Mouse (Mus musculus): ENCODE measurements at regions not wholly inside any gene's neighbourhood (a gene's known extent, or its start where the extent isn't known, plus 50 kb on each side); places are given as distances from the start of the nearest gene placed in this dataset.

GRCm38 (mm10) chr11:19468373-19468772, 449.6 kb upstream of the Meis1 start:
- no peak for DNase-seq (ENCODE audit: inconsistent ontology term)

DNA sequence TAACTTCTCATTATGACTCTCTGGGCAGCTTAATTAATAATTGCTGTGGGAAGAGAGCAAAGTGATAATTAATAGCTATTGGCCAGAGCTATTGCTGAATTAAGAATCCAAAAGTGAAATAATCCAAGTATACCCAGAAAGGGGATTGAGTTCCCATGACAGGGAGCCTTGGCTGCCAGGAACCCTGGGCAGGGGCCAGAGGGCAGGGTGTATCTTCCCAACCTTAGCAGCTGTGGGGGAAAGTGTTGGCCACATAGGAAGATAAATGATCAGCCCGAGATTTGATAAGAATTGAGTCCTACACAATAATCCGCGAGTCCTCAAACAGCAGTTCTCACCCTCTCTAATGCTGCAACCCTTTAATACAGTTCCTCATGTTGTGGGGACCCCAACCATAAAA, 450.0 kb upstream of the Meis1 start:
- no peak for DNase-seq (ENCODE audit: inconsistent ontology term)

- peak; percentile 12 for DNase-seq (ENCODE audit: inconsistent ontology term)
Measured at GRCm38 (mm10) chr11:19470648-19471341, 452.0 kb upstream of the Meis1 start.

DNA sequence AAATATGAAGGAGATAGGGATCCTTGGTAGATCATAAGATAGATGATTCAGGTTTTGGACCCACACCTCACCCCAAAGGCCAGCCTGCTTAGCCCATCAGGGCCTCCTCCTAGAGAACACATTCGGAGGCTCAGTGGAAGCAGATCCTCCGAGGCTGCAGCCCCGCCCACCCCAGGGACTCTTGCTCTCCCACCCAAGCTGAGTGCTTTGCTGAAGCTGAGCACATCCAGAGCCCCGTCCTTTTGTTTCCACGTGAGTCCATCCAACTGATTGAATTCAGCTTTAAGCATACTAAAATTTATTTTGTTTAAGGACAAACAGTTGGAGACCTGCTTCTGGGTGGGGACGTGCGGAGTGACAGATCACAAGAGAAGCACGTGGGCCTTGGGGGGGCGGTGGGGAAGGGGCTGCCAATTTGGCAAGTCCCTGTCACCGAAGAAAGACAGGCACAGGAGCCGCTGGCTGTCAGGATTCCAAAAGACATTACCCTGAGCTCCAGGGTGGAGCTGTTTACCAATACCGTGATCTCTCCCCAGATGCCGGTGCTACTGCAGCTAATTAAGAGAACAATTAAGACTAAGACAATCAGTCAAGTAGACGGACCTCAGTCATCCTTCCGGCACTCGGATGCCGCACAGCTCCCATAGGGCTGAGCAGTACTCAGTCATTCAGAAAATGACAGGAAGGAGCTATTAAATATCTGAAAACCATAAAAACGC, 448.9 kb upstream of the Spred2 start:
- DNase-seq (ENCODE audit: inconsistent ontology term) = no peak

- no peak for DNase-seq (ENCODE audit: inconsistent ontology term)
Measured at GRCm38 (mm10) chr11:19493089-19493756, 431.0 kb upstream of the Spred2 start.

GRCm38 (mm10) chr11:19521721-19522120, 402.5 kb upstream of the Spred2 start:
- no peak for DNase-seq (ENCODE audit: inconsistent ontology term)

GRCm38 (mm10) chr11:19523853-19524487, 400.2 kb upstream of the Spred2 start:
- no peak for DNase-seq (ENCODE audit: inconsistent ontology term)

DNA sequence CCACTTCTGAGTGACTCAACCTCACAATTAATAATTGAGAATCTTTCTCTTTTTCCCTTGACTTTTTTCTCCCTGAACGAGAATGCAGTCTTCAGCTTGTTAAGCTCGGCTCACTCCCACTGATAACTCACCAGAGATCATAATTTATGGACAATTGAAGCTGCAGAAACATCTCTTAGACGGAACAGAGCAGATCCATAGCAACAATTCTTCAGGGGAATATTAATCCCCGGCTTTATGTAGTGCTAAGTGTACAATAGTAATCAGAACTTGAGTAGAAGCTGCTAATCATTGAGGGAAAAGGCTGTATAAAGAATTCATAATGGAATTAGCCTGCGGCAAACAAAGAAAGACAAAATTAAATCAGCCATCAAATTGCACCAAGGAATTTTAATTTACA, 395.0 kb upstream of the Spred2 start:
- DNase-seq (ENCODE audit: inconsistent ontology term) = peak; percentile 25

GRCm38 (mm10) chr11:19530652-19531051, 393.5 kb upstream of the Spred2 start:
- DNase-seq (ENCODE audit: inconsistent ontology term) = peak; percentile 48

DNA sequence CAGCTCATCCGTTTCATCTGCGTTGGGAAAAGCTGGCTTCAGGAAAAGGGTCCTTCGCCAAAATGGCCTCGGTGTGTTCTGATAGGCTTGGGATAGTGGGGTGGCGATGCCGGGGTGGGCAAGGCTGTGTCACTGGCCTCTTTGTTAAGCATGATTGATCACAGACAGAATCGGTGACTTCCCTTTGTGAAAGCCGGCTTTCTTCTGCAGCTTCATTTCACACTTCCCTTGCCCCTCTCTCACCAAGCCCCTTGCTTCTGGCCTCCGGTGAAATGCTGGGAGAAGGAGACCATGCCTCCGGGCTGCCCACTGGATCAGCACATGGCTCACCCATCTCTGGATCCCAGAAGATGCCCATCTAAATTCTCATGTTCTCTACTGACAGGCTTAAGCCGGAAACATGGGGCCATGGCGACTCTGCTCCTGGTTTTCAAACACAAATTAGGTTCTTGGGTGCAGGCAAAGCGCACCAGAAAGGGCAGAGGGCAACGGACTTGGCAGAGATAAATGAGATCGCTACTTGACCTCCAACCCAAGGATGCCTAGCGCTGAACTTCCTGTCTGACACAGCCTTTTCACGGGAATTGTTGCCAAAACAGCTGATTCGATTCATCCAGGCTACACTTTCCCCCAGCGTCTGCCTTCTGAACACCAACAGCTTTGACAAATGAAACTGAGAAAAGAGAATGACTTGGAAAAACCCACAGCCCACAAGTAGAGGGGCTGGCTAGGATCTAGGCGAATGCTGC, 392.7 kb upstream of the Spred2 start:
- peak; percentile 34 for DNase-seq (ENCODE audit: inconsistent ontology term)

GRCm38 (mm10) chr11:19532867-19533266, 391.3 kb upstream of the Spred2 start:
- DNase-seq (ENCODE audit: inconsistent ontology term) = no peak

DNA sequence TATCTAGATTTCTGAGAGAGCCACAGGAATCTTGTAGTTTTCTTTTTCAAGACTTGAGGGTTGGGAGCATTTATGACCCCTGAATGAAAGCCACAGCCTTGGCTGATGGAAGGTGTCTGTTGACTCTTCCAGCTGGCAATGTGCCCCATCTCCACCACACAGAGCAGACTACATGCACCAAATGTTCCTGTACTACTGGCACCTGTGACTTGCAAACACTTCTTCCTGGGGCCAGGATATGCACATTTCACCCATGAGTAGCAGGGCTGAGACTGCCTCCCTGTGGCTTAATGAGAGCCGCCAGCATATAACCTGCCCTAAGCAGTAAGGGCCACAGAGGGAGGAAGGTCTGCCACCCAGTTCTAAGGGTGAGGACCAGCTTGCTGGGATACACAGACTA, 390.5 kb upstream of the Spred2 start:
- DNase-seq (ENCODE audit: inconsistent ontology term) = no peak

DNA sequence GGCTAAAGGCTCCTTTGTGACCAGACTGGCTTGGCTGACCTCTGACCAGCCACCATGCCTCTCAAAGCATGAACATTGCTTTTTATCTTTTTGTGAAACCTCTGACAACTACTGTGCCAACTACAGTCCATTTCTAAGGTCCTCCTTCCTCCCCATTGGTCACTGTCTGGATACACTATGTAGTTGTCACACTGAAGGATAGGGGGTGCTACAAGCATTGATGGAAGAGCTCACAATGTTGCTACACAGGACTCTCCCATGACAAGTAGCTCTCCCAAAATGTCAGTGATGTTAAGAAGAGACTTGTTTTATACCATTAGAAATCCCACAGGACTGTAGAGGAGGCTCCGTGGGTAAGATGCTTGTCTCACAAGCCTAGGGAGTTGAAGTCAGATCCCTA, 389.0 kb upstream of the Spred2 start:
- DNase-seq (ENCODE audit: inconsistent ontology term) = no peak

DNA sequence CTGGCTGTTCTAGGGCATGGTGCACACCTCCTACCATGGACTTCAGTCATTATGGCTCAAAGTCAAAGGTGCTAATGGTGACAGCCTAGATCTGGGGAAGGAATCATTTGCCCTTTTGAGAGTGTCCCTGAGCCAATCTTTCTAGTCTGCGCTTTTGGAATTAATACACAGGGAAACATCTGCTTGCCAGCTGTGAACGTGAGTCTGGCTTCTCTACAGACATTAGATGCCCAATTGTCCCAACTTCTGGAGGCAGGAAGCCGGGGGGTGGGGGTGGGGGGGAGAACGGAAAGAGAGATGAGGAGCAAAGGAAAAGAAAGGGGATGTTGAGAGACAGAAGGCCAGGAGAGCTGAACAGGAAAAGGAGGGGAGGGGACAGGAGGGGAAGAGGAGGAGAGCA, 377.9 kb upstream of the Spred2 start:
- no peak for DNase-seq (ENCODE audit: inconsistent ontology term)

DNA sequence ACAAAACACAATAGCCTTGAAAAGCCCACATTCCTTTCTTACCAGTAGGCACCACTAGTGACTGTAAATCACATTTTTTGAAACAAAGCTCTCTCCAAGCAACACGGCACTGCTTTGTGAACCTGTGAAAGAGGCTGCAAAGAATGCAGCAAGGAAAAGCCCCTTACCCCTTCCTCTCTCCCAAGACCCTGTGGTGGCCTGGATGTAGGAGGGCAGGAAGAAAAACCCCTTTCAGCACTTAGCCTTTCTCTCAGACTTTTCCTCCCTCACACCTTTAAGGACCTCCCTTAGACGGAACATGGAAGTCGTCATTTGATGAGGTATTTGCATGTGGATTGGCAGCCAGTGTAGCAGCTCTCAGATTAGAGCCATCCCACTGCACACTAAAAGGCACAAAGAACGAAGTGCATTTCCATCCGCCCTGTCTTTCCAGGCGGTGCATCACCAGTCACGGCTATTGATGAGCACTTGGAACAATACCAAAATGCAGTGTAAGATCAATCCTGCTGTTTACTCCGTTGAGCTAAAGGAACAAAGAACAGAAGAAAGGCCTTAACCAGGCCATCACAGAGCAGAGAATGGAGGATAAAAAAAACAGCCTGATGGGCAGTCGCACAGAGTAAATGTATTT, 369.7 kb upstream of the Spred2 start:
- DNase-seq (ENCODE audit: inconsistent ontology term) = peak; percentile 65

GRCm38 (mm10) chr11:19554947-19555770, 369.0 kb upstream of the Spred2 start:
- DNase-seq (ENCODE audit: inconsistent ontology term) = no peak

- DNase-seq (ENCODE audit: inconsistent ontology term) = no peak
Measured at GRCm38 (mm10) chr11:19560452-19560851, 363.7 kb upstream of the Spred2 start.

DNA sequence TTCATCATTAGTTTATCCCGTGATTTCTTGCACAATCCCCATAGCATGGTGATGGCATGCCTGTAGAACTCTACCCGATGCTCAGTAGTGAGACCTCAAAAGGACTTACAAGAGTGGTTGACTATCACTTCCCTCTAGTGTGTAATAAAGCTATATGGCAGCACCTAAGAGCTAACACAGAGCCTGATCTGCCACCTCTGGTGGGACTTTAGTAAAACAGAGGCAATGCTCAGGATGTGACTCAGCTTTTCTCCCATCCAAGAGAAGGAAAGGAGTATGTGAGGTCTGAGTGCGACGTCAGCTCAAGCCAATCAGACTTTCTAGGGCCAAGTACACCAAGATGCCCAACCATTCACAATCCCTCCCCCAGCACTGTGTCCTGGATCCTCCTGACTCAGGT, 361.5 kb upstream of the Spred2 start:
- DNase-seq (ENCODE audit: inconsistent ontology term) = no peak

- no peak for DNase-seq (ENCODE audit: inconsistent ontology term)
Measured at GRCm38 (mm10) chr11:19585228-19585627, 338.9 kb upstream of the Spred2 start.
